Mouse (Mus musculus) CH12.LX (cell line): ENCODE measurements at regions not wholly inside any gene's neighbourhood (a gene's known extent, or its start where the extent isn't known, plus 50 kb on each side); places are given as distances from the start of the nearest gene placed in this dataset.

Experiments used
- DNase-seq: peaks from one replicate; pipeline ENCODE4 v3.0.0-alpha.2; 2013; ENCODE audit errors: extremely low read depth
- H3K27ac ChIP-seq: 2 replicates; pipeline ENCODE4 v1.5.1; 2012; ENCODE audit warnings: low read depth, mild to moderate bottlenecking, control low read depth, moderate library complexity; ENCODE audit not compliant: insufficient read depth
- H3K27me3 ChIP-seq: replicated peaks from 2 replicates; pipeline ENCODE3; 2012; ENCODE audit warnings: inconsistent platforms
- H3K36me3 ChIP-seq, 2 experiments: replicated peaks in 1 of 2; 2 replicates each; pipeline versions ENCODE3 to v1.6.1; 2012; ENCODE audit warnings: inconsistent platforms in 1 of 2, low read length in 1 of 2, mild to moderate bottlenecking in 1 of 2, mixed read lengths in 1 of 2, moderate library complexity in 1 of 2; ENCODE audit not compliant: control insufficient read depth in 1 of 2, insufficient read depth in 1 of 2
- H3K4me1 ChIP-seq, 2 experiments: 2 replicates each; pipeline ENCODE4 v1.6.1; 2012; ENCODE audit warnings: inconsistent platforms in 1 of 2, moderate library complexity in 1 of 2; ENCODE audit not compliant: insufficient read depth in 2 of 2, control insufficient read depth in 1 of 2
- H3K4me2 ChIP-seq: 2 replicates; pipeline ENCODE4 v1.6.1; 2012; ENCODE audit warnings: low read depth, mild to moderate bottlenecking, control low read depth; ENCODE audit not compliant: poor library complexity, insufficient read depth, severe bottlenecking
- H3K4me3 ChIP-seq, 3 experiments: fragments of 150-350 bp in 1 of 3; sonication (generic) in 1 of 3; replicated peaks in 1 of 3; 2 replicates each; pipeline versions ENCODE3 to v1.5.1; 2011 to 2012; ENCODE audit warnings: low read depth in 2 of 3, low read length in 2 of 3, mild to moderate bottlenecking in 2 of 3, moderate library complexity in 2 of 3, control low read depth in 1 of 3, improper control_type of control experiment in 1 of 3, inconsistent platforms in 1 of 3, mixed read lengths in 1 of 3; ENCODE audit not compliant: poor library complexity in 1 of 3
- H3K79me2 ChIP-seq: replicated peaks from 2 replicates; pipeline ENCODE4 v1.6.1; 2012; ENCODE audit warnings: mild to moderate bottlenecking, moderate library complexity; ENCODE audit not compliant: control insufficient read depth, poor library complexity, insufficient read depth, severe bottlenecking; ENCODE audit errors: extremely low read depth
- H3K9ac ChIP-seq: 2 replicates; pipeline ENCODE4 v1.6.1; 2012; ENCODE audit warnings: low read depth, mild to moderate bottlenecking, control low read depth, moderate library complexity; ENCODE audit not compliant: insufficient read depth
- H3K9me3 ChIP-seq: replicated peaks from 2 replicates; pipeline ENCODE3; 2012; ENCODE audit warnings: low read length, inconsistent platforms, mixed read lengths
- CHD2 ChIP-seq: IDR thresholded peaks from 2 replicates; pipeline ENCODE4 v1.6.1; 2011; ENCODE audit warnings: low read length, improper control_type of control experiment
- CTCF ChIP-seq, 2 experiments: IDR thresholded peaks in 1 of 2; conservative IDR thresholded peaks in 1 of 2; 2 replicates each; pipeline ENCODE4 v1.5.1; 2011 to 2012; ENCODE audit warnings: low read depth in 2 of 2, low read length in 2 of 2, improper control_type of control experiment in 1 of 2, inconsistent platforms in 1 of 2, mild to moderate bottlenecking in 1 of 2, moderate library complexity in 1 of 2
- E2F4 ChIP-seq: IDR thresholded peaks from 2 replicates; pipeline ENCODE4 v1.6.1; 2011; ENCODE audit warnings: low read depth, low read length, improper control_type of control experiment; ENCODE audit not compliant: insufficient replicate concordance
- JUN ChIP-seq: IDR thresholded peaks from 2 replicates; pipeline ENCODE4 v1.6.1; 2011; ENCODE audit warnings: low read depth, mild to moderate bottlenecking, low read length, improper control_type of control experiment, moderate library complexity; ENCODE audit not compliant: insufficient read depth
- JUND ChIP-seq: conservative IDR thresholded peaks from 2 replicates; pipeline ENCODE4 v1.6.1; 2011; ENCODE audit warnings: low read depth, low read length, improper control_type of control experiment
- MAX ChIP-seq: IDR thresholded peaks from 2 replicates; pipeline ENCODE4 v1.6.1; 2011; ENCODE audit warnings: low read length, improper control_type of control experiment
- MAZ ChIP-seq: IDR thresholded peaks from 2 replicates; pipeline ENCODE4 v1.6.1; 2012; ENCODE audit warnings: low read depth, mild to moderate bottlenecking, inconsistent platforms, low read length, improper control_type of control experiment, moderate library complexity
- MEF2A ChIP-seq: IDR thresholded peaks from 2 replicates; pipeline ENCODE4 v1.6.1; 2014; ENCODE audit warnings: low read depth, mild to moderate bottlenecking, inconsistent platforms, low read length, improper control_type of control experiment, borderline replicate concordance
- MXI1 ChIP-seq: IDR thresholded peaks from 2 replicates; pipeline ENCODE4 v1.6.1; 2011; ENCODE audit warnings: mild to moderate bottlenecking, low read depth, low read length, improper control_type of control experiment
- MYC ChIP-seq: IDR thresholded peaks from 2 replicates; pipeline ENCODE4 v1.6.1; 2011; ENCODE audit warnings: low read depth, mild to moderate bottlenecking, improper control_type of control experiment, low read length
- NRF1 ChIP-seq: IDR thresholded peaks from 2 replicates; pipeline ENCODE4 v1.6.1; 2014; ENCODE audit warnings: low read depth, mild to moderate bottlenecking, inconsistent platforms, low read length, improper control_type of control experiment, moderate library complexity
- RAD21 ChIP-seq: IDR thresholded peaks from 2 replicates; pipeline ENCODE4 v1.6.1; 2011; ENCODE audit warnings: low read depth, mild to moderate bottlenecking, low read length, improper control_type of control experiment, moderate library complexity
- RCOR1 ChIP-seq: conservative IDR thresholded peaks from 2 replicates; pipeline ENCODE4 v1.6.1; 2012; ENCODE audit warnings: low read depth, mild to moderate bottlenecking, inconsistent platforms, low read length, improper control_type of control experiment
- SMC3 ChIP-seq: IDR thresholded peaks from 2 replicates; pipeline ENCODE4 v1.6.1; 2011; ENCODE audit warnings: low read depth, low read length, improper control_type of control experiment
- ZC3H11A ChIP-seq: IDR thresholded peaks from 2 replicates; pipeline ENCODE4 v1.6.1; 2012; ENCODE audit warnings: low read depth, mild to moderate bottlenecking, inconsistent platforms, low read length, improper control_type of control experiment
- ZMIZ1 ChIP-seq: IDR thresholded peaks from 2 replicates; pipeline ENCODE4 v1.6.1; 2012; ENCODE audit warnings: low read depth, mild to moderate bottlenecking, inconsistent platforms, low read length, improper control_type of control experiment
- ZNF384 ChIP-seq: IDR thresholded peaks from 2 replicates; pipeline ENCODE4 v1.6.1; 2012; ENCODE audit warnings: low read depth, low read length, improper control_type of control experiment, inconsistent platforms
- dilution Hi-C: fragments of 300-500 bp; cut with MboI; formaldehyde crosslinking; loops from 2 replicates; pipeline ENCODE4 v1.14.3; 2020; ENCODE audit warnings: low sequenced_read_pairs; ENCODE audit not compliant: extremely low pct_unique_long_range_greater_than_20kb, extremely low pct_ligation_motif_present
- in situ Hi-C: fragments of 300-500 bp; cut with MboI; formaldehyde crosslinking; loops from 3 replicates; pipeline ENCODE4 v1.14.3; 2019; ENCODE audit warnings: low sequenced_read_pairs, low pct_ligation_motif_present, low pct_unique_long_range_greater_than_20kb, mixed read lengths

GRCm38 (mm10) chr7:121568064-121568463 lies 139.0 kb downstream of the Usp31 start:
- dilution Hi-C loops (no loop called here), in situ Hi-C loops (loop anchor here (25.0 kb wide), 1 partner anchor 306 kb away; no protein-coding TSS in a partner anchor)
- H3K4me1 ChIP-seq, result no peaks in the 10 kb centered on the region
- H3K4me3 ChIP-seq, result no peak overlapping the region
- no peak overlapping the region for H3K27ac ChIP-seq
- peaks cover 58% of the 10 kb centered on the region for H3K27me3 ChIP-seq
- DNase-seq, result no peak
- no peaks in the 10 kb centered on the region for H3K36me3 ChIP-seq
- H3K79me2 ChIP-seq, result no peaks in the 10 kb centered on the region
- no peak for TF ChIP-seq JUND
- no peak for TF ChIP-seq MAZ
- no peak overlapping the region for H3K9ac ChIP-seq
- no peak overlapping the region for H3K4me2 ChIP-seq
- H3K9me3 ChIP-seq, result no peaks in the 10 kb centered on the region

- Histone ChIP-seq H3K9ac (no peak overlapping the region), H3K4me1 (no peaks in the 10 kb centered on the region), H3K9me3 (no peaks in the 10 kb centered on the region), H3K4me3 (no peak overlapping the region), H3K27me3 (peaks cover 53% of the 10 kb centered on the region), H3K27ac (no peak overlapping the region), H3K4me2 (no peak overlapping the region), H3K79me2 (no peaks in the 10 kb centered on the region), H3K36me3 (no peaks in the 10 kb centered on the region)
- in situ Hi-C loops (loop anchor here (25.0 kb wide), 1 partner anchor 301 kb away; no protein-coding TSS in a partner anchor), dilution Hi-C loops (no loop called here)
- TF ChIP-seq JUND (0 out of 2 replicates have a peak, but pooled peaks have one; percentile 11), SMC3 (peak; percentile 84), CHD2 (no peak), ZC3H11A (0 out of 2 replicates have a peak, but pooled peaks have one; percentile 11), MEF2A (no peak), MXI1 (no peak), E2F4 (no peak), NRF1 (no peak), RCOR1 (no peak), MYC (no peak), RAD21 (peak; percentile 74), JUN (no peak), ZNF384 (no peak), CTCF (conservative IDR thresholded peaks at IDR 0.05 in 1 of 2, IDR thresholded peaks at IDR 0.05 in 1 of 2; ENCODE audit: low read depth in 2 of 2, low read length in 2 of 2) (peak; percentile 35 to 82; a peak in 3 of 4 replicates), MAX (no peak), ZMIZ1 (no peak)
- peak; percentile 48 for DNase-seq
Observed at GRCm38 (mm10) chr7:121563526-121563925, 143.5 kb downstream of the Usp31 start.
